Mouse (Mus musculus) limb, embryonic 11.5 days (tissue): ENCODE measurements at regions not wholly inside any gene's neighbourhood (a gene's known extent, or its start where the extent isn't known, plus 50 kb on each side); places are given as distances from the start of the nearest gene placed in this dataset.

ENCODE experiments used
- ATAC-seq: fragments of 200-750 bp; cut with Nextera tagmentation; 2 replicates; pipeline ENCODE4 v1.8.0; 2017; ENCODE audit warnings: low read depth; ENCODE audit not compliant: insufficient number of reproducible peaks, low FRiP score, low TSS enrichment
- DNase-seq: peaks from one replicate; pipeline ENCODE4 v3.0.0-alpha.2; 2015; ENCODE audit warnings: low spot score
- H3K27ac ChIP-seq: fragments of 300-500 bp; sonication (generic); replicated peaks from 2 replicates; pipeline ENCODE4 v1.5.1; 2014; ENCODE audit warnings: low read depth, mild to moderate bottlenecking, low read length
- H3K27me3 ChIP-seq: fragments of 300-500 bp; sonication (generic); 2 replicates; pipeline ENCODE4 v1.6.1; 2014; ENCODE audit warnings: mild to moderate bottlenecking, low read length, mixed read lengths; ENCODE audit not compliant: control insufficient read depth, insufficient read depth
- H3K36me3 ChIP-seq: fragments of 300-500 bp; sonication (generic); 2 replicates; pipeline ENCODE4 v1.6.1; 2014; ENCODE audit warnings: mild to moderate bottlenecking, low read length, moderate library complexity, mixed read lengths; ENCODE audit not compliant: control insufficient read depth, insufficient read depth
- H3K4me1 ChIP-seq: fragments of 300-500 bp; sonication (generic); 2 replicates; pipeline ENCODE4 v1.6.1; 2014; ENCODE audit warnings: low read length, mixed read lengths; ENCODE audit not compliant: control insufficient read depth, insufficient read depth
- H3K4me2 ChIP-seq: fragments of 300-500 bp; sonication (generic); 2 replicates; pipeline ENCODE4 v1.6.1; 2014; ENCODE audit warnings: low read depth, mild to moderate bottlenecking, moderate library complexity; ENCODE audit not compliant: severe bottlenecking
- H3K4me3 ChIP-seq: fragments of 300-500 bp; sonication (generic); 2 replicates; pipeline ENCODE4 v1.5.1; 2014; ENCODE audit warnings: low read depth, low read length
- H3K9ac ChIP-seq: fragments of 300-500 bp; sonication (generic); 2 replicates; pipeline ENCODE4 v1.6.1; 2014; ENCODE audit warnings: mild to moderate bottlenecking, low read length
- H3K9me3 ChIP-seq: fragments of 300-500 bp; sonication (generic); 2 replicates; pipeline ENCODE4 v1.6.1; 2016; ENCODE audit warnings: low read length; ENCODE audit not compliant: control insufficient read depth
- WGBS: fragments of 180-500 bp; shearing (Covaris S2); extraction: QIAGEN DNeasy Blood & Tissue Kit; methylation state at CpG from one replicate; pipeline ENCODE4 v1.1.7; 2014; 5-methylcytosine and 5-hydroxymethylcytosine counted together

DNA sequence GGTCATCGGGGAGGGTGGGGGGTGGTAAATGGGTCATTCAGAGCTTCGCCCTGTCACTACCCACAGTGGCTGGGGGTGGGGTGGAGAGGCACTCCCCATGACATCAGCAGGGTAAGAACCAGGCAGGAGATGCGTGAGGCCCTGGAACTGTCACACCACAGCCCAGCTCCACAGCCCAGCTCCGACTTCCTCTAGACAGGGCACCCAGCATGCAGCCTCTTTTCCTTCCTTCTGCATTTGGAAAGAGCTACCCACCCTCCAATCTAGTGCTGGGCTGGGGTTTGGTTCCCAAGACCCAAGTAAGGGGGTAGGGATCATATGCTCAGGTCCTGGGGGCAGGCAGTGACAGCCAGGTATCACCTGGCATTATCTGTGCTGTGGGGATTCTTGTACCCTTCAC, 69.5 kb downstream of the Zfp36l2 start:
- ATAC-seq (no peak), DNase-seq (no peak)
- Histone ChIP-seq H3K9ac (no peak overlapping the region), H3K27me3 (no peaks in the 10 kb centered on the region), H3K4me1 (0 out of 2 replicates have a peak, but pooled peaks cover 5% of the 10 kb centered on the region), H3K4me2 (no peak overlapping the region), H3K4me3 (no peak overlapping the region), H3K27ac (no peak overlapping the region), H3K36me3 (no peaks in the 10 kb centered on the region), H3K9me3 (no peaks in the 10 kb centered on the region)
- WGBS = 77% methylated on average over 4 of the region's 4 CpGs

DNA sequence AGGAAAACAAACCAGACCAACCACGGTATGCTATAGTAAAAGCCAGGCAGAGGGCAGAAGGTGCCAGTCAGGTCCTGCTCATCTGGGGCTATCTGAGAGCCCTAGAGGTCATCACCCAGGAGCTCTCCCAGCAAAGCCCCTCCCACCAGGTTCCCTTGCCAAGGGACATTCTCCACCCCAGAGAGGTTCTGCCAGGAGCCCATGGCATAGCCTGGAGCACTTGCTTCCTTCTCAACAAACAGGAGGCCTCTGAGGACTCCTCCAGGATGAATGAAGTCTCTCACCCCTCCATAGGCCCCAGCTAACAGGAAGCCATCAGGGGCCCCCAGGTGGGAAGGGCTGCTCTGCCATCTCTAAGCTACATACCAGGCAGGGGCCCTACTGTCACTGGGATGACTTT, 70.0 kb downstream of the Zfp36l2 start:
- Histone ChIP-seq H3K4me3 (no peak overlapping the region), H3K27me3 (no peaks in the 10 kb centered on the region), H3K4me2 (no peak overlapping the region), H3K9ac (0 out of 2 replicates have a peak overlapping the region, but pooled peaks have one; percentile 22), H3K9me3 (no peaks in the 10 kb centered on the region), H3K27ac (no peak overlapping the region), H3K36me3 (no peaks in the 10 kb centered on the region), H3K4me1 (0 out of 2 replicates have a peak, but pooled peaks cover 5% of the 10 kb centered on the region)
- DNase-seq (no peak), ATAC-seq (no peak)
- 61% methylated on average over 1 of the region's 1 CpGs for WGBS

GRCm38 (mm10) chr17:84116340-84117279, 71.1 kb downstream of the Zfp36l2 start:
- ATAC-seq = no peak
- Histone ChIP-seq H3K4me3 (no peak overlapping the region), H3K36me3 (no peaks in the 10 kb centered on the region), H3K9me3 (no peaks in the 10 kb centered on the region), H3K9ac (no peak overlapping the region), H3K27me3 (no peaks in the 10 kb centered on the region), H3K27ac (no peak overlapping the region), H3K4me2 (no peak overlapping the region), H3K4me1 (peaks cover 14% of the 10 kb centered on the region)
- 91% methylated on average over 17 of the region's 17 CpGs for WGBS
- no peak for DNase-seq

GRCm38 (mm10) chr17:84115957-84116339, 71.8 kb downstream of the Zfp36l2 start:
- no peak overlapping the region for H3K27ac ChIP-seq
- H3K4me1 ChIP-seq = peaks cover 14% of the 10 kb centered on the region
- no peak overlapping the region for H3K4me3 ChIP-seq
- H3K9me3 ChIP-seq = no peaks in the 10 kb centered on the region
- no peak overlapping the region for H3K9ac ChIP-seq
- 81% methylated on average over 3 of the region's 3 CpGs for WGBS
- ATAC-seq (no peak), DNase-seq (no peak)
- no peaks in the 10 kb centered on the region for H3K36me3 ChIP-seq
- H3K4me2 ChIP-seq = no peak overlapping the region
- H3K27me3 ChIP-seq = no peaks in the 10 kb centered on the region

GRCm38 (mm10) chr17:84115133-84115532, 72.6 kb downstream of the Zfp36l2 start:
- Histone ChIP-seq H3K9me3 (no peaks in the 10 kb centered on the region), H3K4me2 (no peak overlapping the region), H3K27ac (no peak overlapping the region), H3K9ac (no peak overlapping the region), H3K27me3 (no peaks in the 10 kb centered on the region), H3K4me3 (no peak overlapping the region), H3K36me3 (no peaks in the 10 kb centered on the region), H3K4me1 (peaks cover 17% of the 10 kb centered on the region)
- DNase-seq (no peak), ATAC-seq (no peak)
- 71% methylated on average over 8 of the region's 8 CpGs for WGBS

DNA sequence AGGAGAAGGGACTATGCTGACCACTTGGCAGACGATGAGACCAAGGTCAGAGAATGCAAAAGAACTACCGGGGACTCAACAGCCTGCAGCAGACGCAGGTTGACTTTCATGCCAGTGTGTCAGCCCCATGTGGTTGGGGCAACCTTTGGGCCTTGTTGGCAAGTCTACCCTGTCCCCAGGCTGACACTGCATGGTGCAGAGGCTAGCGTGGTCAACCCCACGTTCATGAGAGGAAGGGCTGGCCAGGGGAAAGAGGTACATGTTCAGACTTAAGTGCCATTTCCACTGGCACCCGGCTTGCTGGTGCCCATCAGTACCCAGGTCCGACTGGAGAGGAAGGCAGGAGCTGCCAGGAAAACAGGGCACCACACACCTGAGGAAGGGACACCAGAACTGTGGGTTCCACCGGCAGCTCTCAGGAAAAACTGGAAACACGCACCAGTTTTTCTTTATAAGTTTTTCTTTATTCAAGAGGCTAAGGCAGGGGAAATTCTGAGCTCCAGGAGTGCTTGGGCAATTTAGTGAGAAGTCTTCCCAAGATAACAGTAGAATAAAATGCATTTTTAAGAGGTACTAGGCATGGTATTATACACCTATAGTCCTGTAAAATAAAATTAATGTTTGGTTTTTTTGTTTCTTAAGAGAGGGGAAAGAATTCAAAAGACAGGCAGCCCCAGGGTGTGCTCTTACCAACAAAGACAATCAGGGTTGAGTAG, 73.3 kb downstream of the Zfp36l2 start:
- no peak for DNase-seq
- H3K4me2 ChIP-seq = no peak overlapping the region
- H3K9me3 ChIP-seq = no peaks in the 10 kb centered on the region
- no peaks in the 10 kb centered on the region for H3K27me3 ChIP-seq
- H3K4me1 ChIP-seq = peaks cover 17% of the 10 kb centered on the region
- no peak overlapping the region for H3K9ac ChIP-seq
- WGBS = 64% methylated on average over 9 of the region's 9 CpGs
- no peak for ATAC-seq
- H3K36me3 ChIP-seq = no peaks in the 10 kb centered on the region
- no peak overlapping the region for H3K27ac ChIP-seq
- H3K4me3 ChIP-seq = no peak overlapping the region

- 19% methylated on average over 8 of the region's 8 CpGs for WGBS
- peak; percentile 60 for ATAC-seq
- Histone ChIP-seq H3K4me3 (no peak overlapping the region), H3K27ac (no peak overlapping the region), H3K9ac (no peak overlapping the region), H3K36me3 (no peaks in the 10 kb centered on the region), H3K4me1 (peaks cover 17% of the 10 kb centered on the region), H3K27me3 (no peaks in the 10 kb centered on the region), H3K9me3 (no peaks in the 10 kb centered on the region), H3K4me2 (no peak overlapping the region)
- DNase-seq = peak; percentile 90
These were observed 74.0 kb downstream of the Zfp36l2 start for GRCm38 (mm10) chr17:84113608-84114278.

DNA sequence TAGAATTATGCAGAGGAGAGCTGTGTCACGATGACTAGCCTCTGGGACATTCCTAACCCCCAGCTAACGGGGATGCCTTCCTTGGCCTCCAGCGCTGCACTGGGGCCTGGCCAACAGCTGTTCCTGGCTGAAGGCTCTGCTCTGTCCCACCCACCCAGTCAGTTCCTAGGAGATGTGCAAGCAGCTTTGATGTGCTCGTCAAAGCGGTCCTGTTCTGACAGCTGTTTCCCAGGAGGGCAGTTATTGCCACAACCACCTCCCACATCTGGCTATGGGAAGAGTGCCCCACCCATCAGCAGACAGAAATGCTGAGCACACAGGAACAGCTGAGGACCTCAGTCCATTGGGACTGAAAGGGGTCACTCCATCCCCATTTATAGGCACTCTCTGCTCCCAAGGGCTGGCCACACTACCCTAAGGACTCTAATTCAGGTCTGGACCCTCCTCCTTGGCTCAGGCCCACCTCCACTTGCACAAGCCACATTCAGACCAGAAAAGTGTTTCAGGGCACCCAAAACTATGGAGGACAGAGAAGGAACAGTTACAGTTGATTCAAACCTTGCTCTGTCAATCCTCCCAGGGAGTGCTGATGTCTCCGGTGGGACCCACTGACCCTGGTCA, 75.2 kb downstream of the Zfp36l2 start:
- peaks cover 15% of the 10 kb centered on the region for H3K4me1 ChIP-seq
- 19% methylated on average over 6 of the region's 6 CpGs for WGBS
- H3K27me3 ChIP-seq = no peaks in the 10 kb centered on the region
- peak; percentile 41; the same call in 1 of the 2 replicates for ATAC-seq
- no peak overlapping the region for H3K4me3 ChIP-seq
- H3K36me3 ChIP-seq = no peaks in the 10 kb centered on the region
- DNase-seq = peak; percentile 55
- no peak overlapping the region for H3K4me2 ChIP-seq
- H3K9ac ChIP-seq = no peak overlapping the region
- H3K9me3 ChIP-seq = no peaks in the 10 kb centered on the region
- H3K27ac ChIP-seq = no peak overlapping the region
